Mouse (Mus musculus): ENCODE results near the gene Khdc1a. TPM values are rescaled to one million over a fixed set of nuclear protein-coding genes. Genes with fewer than 3 reads are reported as not detected.
"Not testable (repeated sequence)": the region's sequence is repeated elsewhere in the genome, so short reads cannot be mapped to it uniquely, and the experiment has no call there.

Gene Khdc1a
- not detected in 2 replicates for polyA plus RNA-seq (2015; fragmentation: Nextera tagmentation; extraction: Ambion mirVana)

GRCm38 (mm10) chr1:21349341-21349740 is at the start of gene Khdc1a:
Gene Khdc1a, plus strand, starts transcription at chr1:21349641.
- Histone ChIP-seq H3K27me3 (no peaks in the 10 kb centered on the region), H3K36me3 (replicated peaks) (no peaks in the 10 kb centered on the region), H3K9ac (no peak within 1 kb of the TSS), H3K4me3 (replicated peaks) (no peak within 1 kb of the TSS), H3K27ac (replicated peaks) (no peak within 1 kb of the TSS), H3K4me1 (replicated peaks) (no peaks in the 10 kb centered on the region), H3K4me2 (no peak within 1 kb of the TSS), H3K9me3 (replicated peaks) (no peaks in the 10 kb centered on the region)
- ATAC-seq (ENCODE audit: insufficient read depth) = no peak
- WGBS (ENCODE audit: insufficient replicate concordance) = 49% methylated on average over 2 of the region's 2 CpGs

- H3K36me3 ChIP-seq (replicated peaks) = no peaks in the 10 kb centered on the region
- H3K27me3 ChIP-seq = no peaks in the 10 kb centered on the region
- H3K27ac ChIP-seq (replicated peaks) = no peak overlapping the region
- no peaks in the 10 kb centered on the region for H3K9me3 ChIP-seq (replicated peaks)
- H3K4me1 ChIP-seq (replicated peaks) = no peaks in the 10 kb centered on the region
- no peak overlapping the region for H3K4me3 ChIP-seq (replicated peaks)
- no peak overlapping the region for H3K9ac ChIP-seq
- no peak overlapping the region for H3K4me2 ChIP-seq
- WGBS (ENCODE audit: insufficient replicate concordance) = 39% methylated on average over 3 of the region's 3 CpGs
- no peak for ATAC-seq (ENCODE audit: insufficient read depth)
Measured at GRCm38 (mm10) chr1:21299826-21300225, 49.6 kb upstream of the Khdc1a start.

- no peak overlapping the region for H3K4me2 ChIP-seq
- H3K9me3 ChIP-seq (replicated peaks) = no peaks in the 10 kb centered on the region
- no peak overlapping the region for H3K27ac ChIP-seq (replicated peaks)
- H3K4me3 ChIP-seq (replicated peaks) = no peak overlapping the region
- no peak for ATAC-seq (ENCODE audit: insufficient read depth)
- H3K36me3 ChIP-seq (replicated peaks) = no peaks in the 10 kb centered on the region
- no peaks in the 10 kb centered on the region for H3K27me3 ChIP-seq
- no peaks in the 10 kb centered on the region for H3K4me1 ChIP-seq (replicated peaks)
- 53% methylated on average over 3 of the region's 3 CpGs for WGBS (ENCODE audit: insufficient replicate concordance)
- H3K9ac ChIP-seq = no peak overlapping the region
Measured at GRCm38 (mm10) chr1:21301686-21302085, 47.8 kb upstream of the Khdc1a start.

GRCm38 (mm10) chr1:21304174-21304573 is 45.3 kb upstream of the Khdc1a start:
- no peaks in the 10 kb centered on the region for H3K27me3 ChIP-seq
- H3K27ac ChIP-seq (replicated peaks) = no peak overlapping the region
- H3K4me1 ChIP-seq (replicated peaks) = no peaks in the 10 kb centered on the region
- H3K9me3 ChIP-seq (replicated peaks) = no peaks in the 10 kb centered on the region; the same call in 1 of the 2 replicates
- no peak overlapping the region for H3K4me2 ChIP-seq
- no peak for ATAC-seq (ENCODE audit: insufficient read depth)
- no peaks in the 10 kb centered on the region for H3K36me3 ChIP-seq (replicated peaks)
- WGBS (ENCODE audit: insufficient replicate concordance) = 41% methylated on average over 3 of the region's 3 CpGs
- no peak overlapping the region for H3K9ac ChIP-seq
- no peak overlapping the region for H3K4me3 ChIP-seq (replicated peaks)

GRCm38 (mm10) chr1:21304646-21305045 is 44.8 kb upstream of the Khdc1a start:
- H3K4me1 ChIP-seq (replicated peaks) = no peaks in the 10 kb centered on the region
- H3K36me3 ChIP-seq (replicated peaks) = no peaks in the 10 kb centered on the region
- H3K27ac ChIP-seq (replicated peaks) = no peak overlapping the region
- no peak for ATAC-seq (ENCODE audit: insufficient read depth)
- H3K27me3 ChIP-seq = no peaks in the 10 kb centered on the region
- H3K4me3 ChIP-seq (replicated peaks) = no peak overlapping the region
- no peak overlapping the region for H3K9ac ChIP-seq
- 65% methylated on average over 4 of the region's 4 CpGs for WGBS (ENCODE audit: insufficient replicate concordance)
- H3K9me3 ChIP-seq (replicated peaks) = no peaks in the 10 kb centered on the region; the same call in 1 of the 2 replicates
- no peak overlapping the region for H3K4me2 ChIP-seq

- no peaks in the 10 kb centered on the region for H3K36me3 ChIP-seq (replicated peaks)
- no peaks in the 10 kb centered on the region for H3K4me1 ChIP-seq (replicated peaks)
- WGBS (ENCODE audit: insufficient replicate concordance) = 66% methylated on average over 3 of the region's 3 CpGs
- H3K9ac ChIP-seq = no peak overlapping the region
- H3K9me3 ChIP-seq (replicated peaks) = no peaks in the 10 kb centered on the region; the same call in 1 of the 2 replicates
- H3K4me2 ChIP-seq = no peak overlapping the region
- H3K4me3 ChIP-seq (replicated peaks) = no peak overlapping the region
- H3K27me3 ChIP-seq = no peaks in the 10 kb centered on the region
- ATAC-seq (ENCODE audit: insufficient read depth) = no peak
- H3K27ac ChIP-seq (replicated peaks) = no peak overlapping the region
Measured at GRCm38 (mm10) chr1:21305443-21305842, 44.0 kb upstream of the Khdc1a start.

GRCm38 (mm10) chr1:21314336-21314735 is 35.1 kb upstream of the Khdc1a start:
- 0 out of 2 replicates have a peak, but pooled peaks cover 4% of the 10 kb centered on the region for H3K4me1 ChIP-seq (replicated peaks)
- no peak overlapping the region for H3K4me2 ChIP-seq
- H3K9me3 ChIP-seq (replicated peaks) = no peaks in the 10 kb centered on the region; the same call in 1 of the 2 replicates
- 81% methylated on average over 2 of the region's 2 CpGs for WGBS (ENCODE audit: insufficient replicate concordance)
- no peak overlapping the region for H3K27ac ChIP-seq (replicated peaks)
- H3K4me3 ChIP-seq (replicated peaks) = no peak overlapping the region
- no peak for ATAC-seq (ENCODE audit: insufficient read depth)
- H3K9ac ChIP-seq = no peak overlapping the region
- no peaks in the 10 kb centered on the region for H3K27me3 ChIP-seq
- no peaks in the 10 kb centered on the region for H3K36me3 ChIP-seq (replicated peaks)

- 0 out of 2 replicates have a peak, but pooled peaks cover 4% of the 10 kb centered on the region for H3K4me1 ChIP-seq (replicated peaks)
- H3K36me3 ChIP-seq (replicated peaks) = no peaks in the 10 kb centered on the region
- no peak overlapping the region for H3K4me3 ChIP-seq (replicated peaks)
- H3K4me2 ChIP-seq = no peak overlapping the region
- WGBS (ENCODE audit: insufficient replicate concordance) = 78% methylated on average over 2 of the region's 2 CpGs
- no peaks in the 10 kb centered on the region for H3K9me3 ChIP-seq (replicated peaks)
- H3K27me3 ChIP-seq = no peaks in the 10 kb centered on the region
- ATAC-seq (ENCODE audit: insufficient read depth) = no peak
- no peak overlapping the region for H3K9ac ChIP-seq
- no peak overlapping the region for H3K27ac ChIP-seq (replicated peaks)
Measured at GRCm38 (mm10) chr1:21315756-21316155, 33.7 kb upstream of the Khdc1a start.

GRCm38 (mm10) chr1:21316305-21316704 is 33.1 kb upstream of the Khdc1a start:
- WGBS (ENCODE audit: insufficient replicate concordance) = 48% methylated on average over 2 of the region's 2 CpGs
- Histone ChIP-seq H3K9ac (no peak overlapping the region), H3K4me2 (no peak overlapping the region), H3K27ac (replicated peaks) (no peak overlapping the region), H3K4me1 (replicated peaks) (0 out of 2 replicates have a peak, but pooled peaks cover 4% of the 10 kb centered on the region), H3K4me3 (replicated peaks) (no peak overlapping the region), H3K36me3 (replicated peaks) (no peaks in the 10 kb centered on the region), H3K27me3 (no peaks in the 10 kb centered on the region), H3K9me3 (replicated peaks) (no peaks in the 10 kb centered on the region)
- no peak; the same call in 1 of the 2 replicates for ATAC-seq (ENCODE audit: insufficient read depth)

- Histone ChIP-seq H3K27me3 (no peaks in the 10 kb centered on the region), H3K4me3 (replicated peaks) (no peak overlapping the region), H3K9me3 (replicated peaks) (no peaks in the 10 kb centered on the region), H3K9ac (no peak overlapping the region), H3K27ac (replicated peaks) (no peak overlapping the region), H3K36me3 (replicated peaks) (no peaks in the 10 kb centered on the region), H3K4me2 (no peak overlapping the region), H3K4me1 (replicated peaks) (0 out of 2 replicates have a peak, but pooled peaks cover 4% of the 10 kb centered on the region)
- ATAC-seq (ENCODE audit: insufficient read depth) = no peak
Measured at GRCm38 (mm10) chr1:21318202-21318601, 31.2 kb upstream of the Khdc1a start.

GRCm38 (mm10) chr1:21320271-21320670 is 29.2 kb upstream of the Khdc1a start:
- H3K4me2 ChIP-seq; H3K9me3 ChIP-seq (replicated peaks); H3K9ac ChIP-seq; H3K27me3 ChIP-seq; H3K4me3 ChIP-seq (replicated peaks); ATAC-seq (ENCODE audit: insufficient read depth); H3K4me1 ChIP-seq (replicated peaks); H3K27ac ChIP-seq (replicated peaks); H3K36me3 ChIP-seq (replicated peaks): not testable (repeated sequence)
- 75% methylated on average over 5 of the region's 5 CpGs for WGBS (ENCODE audit: insufficient replicate concordance)

- H3K4me1 ChIP-seq (replicated peaks) = 0 out of 2 replicates have a peak, but pooled peaks cover 1% of the 10 kb centered on the region
- WGBS (ENCODE audit: insufficient replicate concordance) = 71% methylated on average over 1 of the region's 1 CpGs
- H3K9me3 ChIP-seq (replicated peaks) = no peaks in the 10 kb centered on the region
- H3K4me3 ChIP-seq (replicated peaks) = no peak overlapping the region
- H3K27me3 ChIP-seq = no peaks in the 10 kb centered on the region
- no peak overlapping the region for H3K9ac ChIP-seq
- no peak for ATAC-seq (ENCODE audit: insufficient read depth)
- H3K4me2 ChIP-seq = no peak overlapping the region
- no peak overlapping the region for H3K27ac ChIP-seq (replicated peaks)
- H3K36me3 ChIP-seq (replicated peaks) = no peaks in the 10 kb centered on the region
Measured at GRCm38 (mm10) chr1:21321656-21322055, 27.8 kb upstream of the Khdc1a start.

All from liver, embryonic 15.5 days (tissue).